Mouse (Mus musculus) heart, embryonic 14.5 days (tissue): ENCODE results near the gene Tnmd. TPM values are rescaled to one million over a fixed set of nuclear protein-coding genes. Genes with fewer than 3 reads are reported as not detected.
A peak's percentile ranks its signal among the peaks of the same experiment; 100 is the strongest.

Experiments used
- ATAC-seq: fragments of 200-750 bp; cut with Nextera tagmentation; 2 replicates; pipeline ENCODE4 v1.8.0; 2017; ENCODE audit warnings: low read depth, moderate TSS enrichment; ENCODE audit not compliant: insufficient number of reproducible peaks, insufficient read depth, low FRiP score
- H3K27ac ChIP-seq, 2 experiments: fragments of 200-500 bp in 1 of 2; fragments of 300-500 bp in 1 of 2; sonication (generic) in 1 of 2; replicated peaks in 1 of 2; 2 replicates each; pipeline ENCODE4 v1.5.1; 2012 to 2014; ENCODE audit warnings: low read depth in 2 of 2, low read length in 2 of 2, control low read depth in 1 of 2, mild to moderate bottlenecking in 1 of 2, mixed read lengths in 1 of 2; ENCODE audit not compliant: control insufficient read depth in 1 of 2, insufficient read depth in 1 of 2
- H3K27me3 ChIP-seq: fragments of 300-500 bp; sonication (generic); 2 replicates; pipeline ENCODE4 v1.6.1; 2014; ENCODE audit warnings: mild to moderate bottlenecking, low read length, control low read depth; ENCODE audit not compliant: control insufficient read depth, insufficient read depth
- H3K36me3 ChIP-seq: fragments of 300-500 bp; sonication (generic); 2 replicates; pipeline ENCODE4 v1.6.1; 2014; ENCODE audit warnings: mild to moderate bottlenecking, control low read depth, low read length, mixed read lengths; ENCODE audit not compliant: control insufficient read depth, insufficient read depth
- H3K4me1 ChIP-seq, 2 experiments: fragments of 200-500 bp in 1 of 2; fragments of 300-500 bp in 1 of 2; sonication (generic) in 1 of 2; 2 replicates each; pipeline ENCODE4 v1.6.1; 2012 to 2014; ENCODE audit warnings: low read length in 2 of 2, control low read depth in 1 of 2, mixed read lengths in 1 of 2; ENCODE audit not compliant: control insufficient read depth in 2 of 2, insufficient read depth in 2 of 2
- H3K4me2 ChIP-seq: fragments of 300-500 bp; sonication (generic); 2 replicates; pipeline ENCODE4 v1.6.1; 2014; ENCODE audit warnings: mild to moderate bottlenecking, low read length
- H3K4me3 ChIP-seq, 2 experiments: fragments of 200-500 bp in 1 of 2; fragments of 300-500 bp in 1 of 2; sonication (generic) in 1 of 2; 2 replicates each; pipeline ENCODE4 v1.5.1; 2012 to 2014; ENCODE audit warnings: low read length in 2 of 2, mild to moderate bottlenecking in 2 of 2, control low read depth in 1 of 2, low read depth in 1 of 2, moderate library complexity in 1 of 2; ENCODE audit not compliant: control insufficient read depth in 1 of 2, insufficient read depth in 1 of 2
- H3K9ac ChIP-seq: fragments of 300-500 bp; sonication (generic); 2 replicates; pipeline ENCODE4 v1.6.1; 2014; ENCODE audit warnings: mild to moderate bottlenecking, low read length
- H3K9me3 ChIP-seq: fragments of 300-500 bp; sonication (generic); 2 replicates; pipeline ENCODE4 v1.6.1; 2016; ENCODE audit warnings: low read length, control low read depth; ENCODE audit not compliant: control insufficient read depth
- WGBS: fragments of 180-500 bp; shearing (Covaris S2); extraction: QIAGEN DNeasy Blood & Tissue Kit; methylation state at CpG from one replicate; pipeline ENCODE4 v1.1.7; 2014; 5-methylcytosine and 5-hydroxymethylcytosine counted together
- polyA plus RNA-seq: library from polyadenylated mRNA; unstranded; fragments of >200 nt; fragmentation: Nextera tagmentation; extraction: Ambion mirVana; gene quantifications from 2 replicates; pipeline ENCODE4 v1.2.1, GENCODE M21; 2014

The Tnmd gene
- polyA plus RNA-seq: 0.19 TPM in 1 of 2 replicates, not detected in the other

GRCm38 (mm10) chrX:133850680-133851079, at the start of gene Tnmd:
TSS of gene Tnmd (plus strand) at chrX:133850980.
- no peak within 1 kb of the TSS for H3K4me3 ChIP-seq
- no peak within 1 kb of the TSS for H3K4me2 ChIP-seq
- no peaks in the 10 kb centered on the region for H3K36me3 ChIP-seq
- no peaks in the 10 kb centered on the region for H3K4me1 ChIP-seq
- H3K9ac ChIP-seq: no peak within 1 kb of the TSS
- H3K27me3 ChIP-seq: no peaks in the 10 kb centered on the region
- no peak for ATAC-seq
- WGBS: 78% methylated on average over 5 of the region's 5 CpGs
- H3K27ac ChIP-seq: no peak within 1 kb of the TSS
- H3K9me3 ChIP-seq: no peaks in the 10 kb centered on the region

GRCm38 (mm10) chrX:133853637-133854036, 2.9 kb downstream of the Tnmd start:
- no peak for ATAC-seq
- 90% methylated on average over 4 of the region's 4 CpGs for WGBS
- H3K9ac ChIP-seq: no peak overlapping the region

GRCm38 (mm10) chrX:133869743-133870142, 19.0 kb downstream of the Tnmd start:
- no peak overlapping the region for H3K9ac ChIP-seq
- WGBS: 90% methylated on average over 6 of the region's 6 CpGs
- no peak overlapping the region for H3K27ac ChIP-seq
- no peak for ATAC-seq
- H3K36me3 ChIP-seq: no peaks in the 10 kb centered on the region
- no peaks in the 10 kb centered on the region for H3K9me3 ChIP-seq
- no peak overlapping the region for H3K4me2 ChIP-seq
- H3K27me3 ChIP-seq: no peaks in the 10 kb centered on the region
- no peak overlapping the region for H3K4me3 ChIP-seq
- H3K4me1 ChIP-seq: no peaks in the 10 kb centered on the region

More at GRCm38 (mm10) chrX:133853637-133854036, 2.9 kb downstream of the Tnmd start:
- Histone ChIP-seq H3K27ac (no peak overlapping the region), H3K36me3 (no peaks in the 10 kb centered on the region), H3K4me3 (no peak overlapping the region), H3K27me3 (no peaks in the 10 kb centered on the region), H3K4me1 (no peaks in the 10 kb centered on the region), H3K9me3 (no peaks in the 10 kb centered on the region), H3K4me2 (no peak overlapping the region)

GRCm38 (mm10) chrX:133887308-133887707, 36.5 kb downstream of the Tnmd start:
- no peak for ATAC-seq
- no peak overlapping the region for H3K9ac ChIP-seq
- no peaks in the 10 kb centered on the region for H3K9me3 ChIP-seq
- no peak overlapping the region for H3K4me3 ChIP-seq
- no peaks in the 10 kb centered on the region for H3K27me3 ChIP-seq
- H3K36me3 ChIP-seq: peaks cover 18% of the 10 kb centered on the region
- H3K4me2 ChIP-seq: no peak overlapping the region
- no peaks in the 10 kb centered on the region for H3K4me1 ChIP-seq
- 90% methylated on average over 3 of the region's 3 CpGs for WGBS
- H3K27ac ChIP-seq: no peak overlapping the region

GRCm38 (mm10) chrX:133888111-133888510, 37.3 kb downstream of the Tnmd start:
- no peak overlapping the region for H3K27ac ChIP-seq
- no peak overlapping the region for H3K9ac ChIP-seq
- no peaks in the 10 kb centered on the region for H3K4me1 ChIP-seq
- ATAC-seq: no peak
- peaks cover 19% of the 10 kb centered on the region for H3K36me3 ChIP-seq
- H3K4me3 ChIP-seq: no peak overlapping the region
- H3K27me3 ChIP-seq: no peaks in the 10 kb centered on the region
- H3K4me2 ChIP-seq: no peak overlapping the region
- H3K9me3 ChIP-seq: no peaks in the 10 kb centered on the region
- WGBS: 78% methylated on average over 5 of the region's 5 CpGs

- Histone ChIP-seq H3K27ac (peak within 1 kb of the TSS; percentile 2 to 58; a peak in 3 of 4 replicates), H3K9ac (peak within 1 kb of the TSS; percentile 77), H3K27me3 (no peaks in the 10 kb centered on the region), H3K4me1 (no peaks in the 10 kb centered on the region), H3K4me3 (peak within 1 kb of the TSS; percentile 59 to 81), H3K4me2 (peak within 1 kb of the TSS; percentile 65), H3K9me3 (no peaks in the 10 kb centered on the region), H3K36me3 (peaks cover 16% of the 10 kb centered on the region)
- WGBS: 29% methylated on average over 33 of the region's 33 CpGs
- ATAC-seq: peak; percentile 66
Observed at GRCm38 (mm10) chrX:133898014-133898542, 47.3 kb downstream of the Tnmd start, which contains the start of gene Tspan6. TSS of gene Tspan6 (minus strand) at chrX:133898429.

GRCm38 (mm10) chrX:133908261-133908660, 57.5 kb downstream of the Tnmd start, which contains the start of gene Srpx2:
TSS of gene Srpx2 (plus strand) at chrX:133908426.
- Histone ChIP-seq H3K4me1 (peaks cover 6 to 7% of the 10 kb centered on the region in 2 experiments; a peak in 3 of 4 replicates), H3K4me2 (peak within 1 kb of the TSS; percentile 14), H3K9me3 (no peaks in the 10 kb centered on the region), H3K4me3 (peak within 1 kb of the TSS in 1 of 2 experiments; percentile 13; a peak in 1 of 4 replicates), H3K27ac (no peak within 1 kb of the TSS), H3K9ac (no peak within 1 kb of the TSS), H3K27me3 (no peaks in the 10 kb centered on the region), H3K36me3 (no peaks in the 10 kb centered on the region)
- 27% methylated on average over 3 of the region's 3 CpGs for WGBS
- no peak for ATAC-seq
